Mouse (Mus musculus) embryonic fibroblast, embryonic 13.5 days (primary cell): ENCODE measurements at regions not wholly inside any gene's neighbourhood (a gene's known extent, or its start where the extent isn't known, plus 50 kb on each side); places are given as distances from the start of the nearest gene placed in this dataset.

Experiments used
- CTCF ChIP-seq: IDR thresholded peaks from 2 replicates; pipeline ENCODE4 v1.5.1; 2011; ENCODE audit warnings: mild to moderate bottlenecking, control low read depth, low read length, moderate library complexity, borderline replicate concordance; ENCODE audit not compliant: insufficient read depth
- POLR2A ChIP-seq: IDR thresholded peaks from 2 replicates; pipeline ENCODE4 v1.6.1; 2011; ENCODE audit warnings: low read depth, mild to moderate bottlenecking, control low read depth, low read length, moderate library complexity

- TF ChIP-seq CTCF (no peak), POLR2A (no peak)
These were observed 207.1 kb downstream of the 4933402N22Rik start for GRCm38 (mm10) chr5:12124935-12125334.
